Mouse (Mus musculus) MEL (cell line): ENCODE measurements around the gene Ppfia3.

Source experiments
- ELF1 ChIP-seq: IDR thresholded peaks from 2 replicates; pipeline ENCODE4 v1.6.1; 2014; ENCODE audit warnings: low read depth, mild to moderate bottlenecking, inconsistent platforms, low read length, improper control_type of control experiment, moderate library complexity
- MAFK ChIP-seq: IDR thresholded peaks from 2 replicates; pipeline ENCODE4 v1.6.1; 2011; ENCODE audit warnings: low read depth, mild to moderate bottlenecking, low read length, improper control_type of control experiment, borderline replicate concordance
- POLR2A ChIP-seq, 2 experiments: IDR thresholded peaks; 2 replicates each; pipeline ENCODE4 v1.6.1; 2011 to 2012; ENCODE audit warnings: low read length in 2 of 2, mild to moderate bottlenecking in 2 of 2, control low read depth in 1 of 2, improper control_type of control experiment in 1 of 2, low read depth in 1 of 2, moderate library complexity in 1 of 2; ENCODE audit not compliant: control insufficient read depth in 1 of 2, insufficient read depth in 1 of 2, poor library complexity in 1 of 2
- TBP ChIP-seq: IDR thresholded peaks from 2 replicates; pipeline ENCODE4 v1.8.0; 2011; ENCODE audit warnings: low read depth, low read length, improper control_type of control experiment

DNA sequence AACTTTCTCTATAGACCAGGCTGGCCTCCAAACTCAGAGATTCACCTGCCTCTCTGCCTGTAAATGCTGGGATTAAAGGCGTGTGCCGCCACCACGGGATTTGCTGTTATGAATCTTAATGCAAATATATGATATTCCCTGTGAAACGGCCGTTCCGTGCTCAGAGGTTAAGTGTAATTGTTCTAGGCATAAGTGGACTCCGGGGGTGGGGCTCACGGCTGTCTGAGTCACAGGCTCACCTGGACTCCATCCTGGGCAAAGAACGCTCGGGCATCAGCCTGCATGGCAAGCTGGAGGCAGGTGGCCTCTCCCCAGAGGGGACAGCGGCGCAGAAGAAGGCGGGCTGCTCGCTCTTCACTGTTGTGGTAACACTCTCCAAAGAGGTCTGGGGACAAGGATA lies 50.3 kb downstream of the Ppfia3 start:
- TF ChIP-seq TBP (no peak), MAFK (no peak), ELF1 (no peak), POLR2A (IDR thresholded peaks at IDR 0.05; ENCODE audit: control insufficient read depth in 1 of 2, insufficient read depth in 1 of 2, low read depth in 1 of 2, low read length in 2 of 2, poor library complexity in 1 of 2) (no peak)
